ENCODE assay signal across 12 mouse cellular contexts in genomic region chr15:23416450-23417080, GRCm38 (mm10).
DNase-seq lines count a peak whose midpoint lies in the region; TF ChIP-seq lines count a peak whose summit lies in the region.
"Had no signal": no experiment of that assay in that cellular context is flagged by ENCODE, and none has a peak within 500 bp of the region (broad histone marks: within the 10 kb centered on the region; RNA-seq: fewer than 3 reads in every experiment).

No protein-coding gene starts in this region.

- DNase-seq in left cerebral cortex, adult 11 months (ENCODE audit: low spot score): peak; percentile 46
- DNase-seq in left cerebral cortex, postnatal 4 days: no peak
- DNase-seq in Muller cell, postnatal 12 days (ENCODE audit: inconsistent ontology term): peak; percentile 20
- peak; percentile 42 for DNase-seq in brain, embryonic 14.5 days (ENCODE audit: low read depth)
- peak; percentile 47 to 86 for DNase-seq in left cerebral cortex, postnatal 25 days (ENCODE audit: low spot score in 2 of 2)
- DNase-seq in thymus, postnatal 14 days: no peak
- no peak for DNase-seq in cerebellum, postnatal 4 days (ENCODE audit: low spot score in 2 of 2)
- no peak for DNase-seq in gastrocnemius, adult 2 months
- DNase-seq: adrenal gland, postnatal 10 days; cerebellum, adult 8-10 months; lung, adult 2 months had no signal

- no peak for TF ChIP-seq CTCF in brain, embryonic 14.5 days (IDR thresholded peaks at IDR 0.05; ENCODE audit: borderline replicate concordance, extremely low read depth, insufficient read depth, insufficient read length)
- no peak for TF ChIP-seq CTCF in gastrocnemius, adult 2 months (IDR thresholded peaks at IDR 0.05)

- intact Hi-C loops in left cerebral cortex, postnatal 4 days (cut with DNase I): no loop called here
- intact Hi-C loops in left cerebral cortex, postnatal 25 days (cut with DNase I): no loop called here
- intact Hi-C loops in gastrocnemius, adult 2 months (cut with DNase I): no loop called here

- no peak overlapping the region for H3K4me3 ChIP-seq in gastrocnemius, adult 2 months
- H3K4me3 ChIP-seq: myocyte had no signal

- H3K27ac ChIP-seq in gastrocnemius, adult 2 months: no peak overlapping the region

- TF ChIP-seq POLR2A in brain, embryonic 14.5 days (IDR thresholded peaks at IDR 0.05; ENCODE audit: borderline replicate concordance, extremely low read depth, insufficient read depth, insufficient read length, poor library complexity, severe bottlenecking): no peak

Comparison
In these comparisons a context has a peak if more than half of its experiments do, and no peak if none do; other contexts are left out.
1. DNase-seq: peak in left cerebral cortex, adult 11 months (single experiment), Muller cell, postnatal 12 days (single experiment), brain, embryonic 14.5 days (single experiment) and left cerebral cortex, postnatal 25 days (2 of 2); none in left cerebral cortex, postnatal 4 days (single experiment), thymus, postnatal 14 days (single experiment), cerebellum, postnatal 4 days (0 of 2) and gastrocnemius, adult 2 months (single experiment).